Mouse (Mus musculus): ENCODE results near the gene Cdc25a. TPM values are rescaled to one million over a fixed set of nuclear protein-coding genes. Genes with fewer than 3 reads are reported as not detected.

The Cdc25a gene
- polyA plus RNA-seq, 1 experiment from 2014 or later: 31.3 TPM

- no peaks in the 10 kb centered on the region for H3K27me3 ChIP-seq (replicated peaks; ENCODE audit: control insufficient read depth, insufficient read depth, low read length)
- no peak overlapping the region for H3K4me2 ChIP-seq (ENCODE audit: low read depth, low read length)
- 78% methylated on average over 3 of the region's 3 CpGs for WGBS
These were observed 25.2 kb downstream of the Cdc25a start for GRCm38 (mm10) chr9:109900604-109901003.

DNA sequence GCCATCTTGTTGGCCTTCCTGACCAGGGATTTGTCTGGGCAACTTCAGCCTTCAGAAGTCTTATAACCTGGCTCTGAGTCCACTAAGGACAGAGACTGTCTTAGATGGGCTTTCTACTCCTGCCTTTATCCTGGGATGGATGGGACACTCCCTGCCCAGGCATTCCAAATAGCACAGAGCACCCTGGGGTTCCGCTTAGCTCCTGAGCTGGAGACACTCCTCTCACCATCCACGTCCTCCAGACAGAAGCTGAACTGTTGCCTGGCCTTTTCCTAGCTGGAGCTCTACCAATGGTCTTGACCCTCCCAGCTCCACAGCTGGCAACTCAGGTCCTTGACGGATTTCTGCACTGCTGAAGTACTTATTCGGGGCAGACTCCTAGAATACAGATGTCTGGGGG lies 26.9 kb downstream of the Cdc25a start:
- 60% methylated on average over 4 of the region's 4 CpGs for whole genome bisulfite sequencing
- ATAC-seq: no peak
- Histone ChIP-seq H3K4me3 (ENCODE audit: low read length) (no peak overlapping the region), H3K27ac (ENCODE audit: low read length) (no peak overlapping the region), H3K4me1 (ENCODE audit: control insufficient read depth, insufficient read depth, low read length) (peaks cover 9% of the 10 kb centered on the region), H3K4me2 (ENCODE audit: low read depth, low read length) (no peak overlapping the region), H3K9me3 (ENCODE audit: control insufficient read depth, low read length) (no peaks in the 10 kb centered on the region), H3K9ac (ENCODE audit: low read depth, low read length) (no peak overlapping the region), H3K27me3 (replicated peaks; ENCODE audit: control insufficient read depth, insufficient read depth, low read length) (no peaks in the 10 kb centered on the region), H3K36me3 (ENCODE audit: control insufficient read depth, insufficient read depth, low read length) (no peaks in the 10 kb centered on the region)

More at GRCm38 (mm10) chr9:109900604-109901003, 25.2 kb downstream of the Cdc25a start:
- Histone ChIP-seq H3K36me3 (ENCODE audit: control insufficient read depth, insufficient read depth, low read length) (no peaks in the 10 kb centered on the region), H3K4me1 (ENCODE audit: control insufficient read depth, insufficient read depth, low read length) (peaks cover 13% of the 10 kb centered on the region), H3K4me3 (ENCODE audit: low read length) (no peak overlapping the region), H3K9me3 (ENCODE audit: control insufficient read depth, low read length) (no peaks in the 10 kb centered on the region), H3K9ac (ENCODE audit: low read depth, low read length) (no peak overlapping the region), H3K27ac (ENCODE audit: low read length) (no peak overlapping the region)
- ATAC-seq: no peak

DNA sequence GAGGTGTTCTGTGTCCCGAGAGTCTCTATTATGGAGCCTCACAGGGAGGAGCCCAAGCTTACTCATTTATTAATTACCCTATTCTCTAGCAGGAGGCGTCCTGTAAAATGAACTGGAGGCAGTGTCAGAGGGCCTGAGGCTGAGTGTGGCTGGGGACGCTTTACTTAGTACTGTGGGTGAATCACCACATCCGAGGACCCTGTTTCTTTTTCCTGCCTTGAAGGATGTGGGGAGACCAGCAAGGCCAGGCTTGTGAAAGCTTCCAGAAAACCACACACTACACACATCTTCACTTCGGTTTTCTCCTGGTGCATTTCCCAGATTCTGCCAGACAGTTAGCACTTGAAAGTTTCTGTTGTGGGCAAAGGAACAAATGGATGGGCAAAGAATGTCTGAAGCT lies 27.4 kb downstream of the Cdc25a start:
- Histone ChIP-seq H3K4me3 (ENCODE audit: low read length) (no peak overlapping the region), H3K4me1 (ENCODE audit: control insufficient read depth, insufficient read depth, low read length) (peaks cover 13% of the 10 kb centered on the region), H3K4me2 (ENCODE audit: low read depth, low read length) (no peak overlapping the region), H3K27me3 (replicated peaks; ENCODE audit: control insufficient read depth, insufficient read depth, low read length) (no peaks in the 10 kb centered on the region), H3K9me3 (ENCODE audit: control insufficient read depth, low read length) (no peaks in the 10 kb centered on the region), H3K9ac (ENCODE audit: low read depth, low read length) (no peak overlapping the region), H3K27ac (ENCODE audit: low read length) (no peak overlapping the region), H3K36me3 (ENCODE audit: control insufficient read depth, insufficient read depth, low read length) (no peaks in the 10 kb centered on the region)
- WGBS: 59% methylated on average over 5 of the region's 5 CpGs
- no peak for ATAC-seq

DNA sequence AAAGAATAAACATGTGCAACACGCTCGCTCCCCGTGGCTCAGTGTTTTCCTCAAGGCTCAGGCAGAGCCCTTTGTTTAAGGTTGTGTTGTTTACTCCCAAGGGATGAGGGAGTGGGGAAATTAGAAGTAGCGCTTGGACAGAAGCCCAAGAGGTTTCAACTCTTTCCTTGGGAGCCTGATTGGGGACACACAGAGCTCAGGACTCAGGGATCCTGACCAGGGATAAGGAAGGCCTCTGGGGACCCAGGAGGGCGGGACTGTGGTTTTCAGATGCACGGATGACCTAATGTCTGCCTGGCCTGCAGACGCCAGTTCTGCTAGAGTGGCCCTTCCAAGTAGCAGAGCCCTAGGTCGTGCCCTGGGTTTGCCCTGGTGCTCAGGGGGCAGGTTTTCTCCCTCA lies 31.9 kb downstream of the Cdc25a start:
- Histone ChIP-seq H3K4me2 (ENCODE audit: low read depth, low read length) (no peak overlapping the region), H3K9ac (ENCODE audit: low read depth, low read length) (peak overlapping the region; percentile 20; the same call in 1 of the 2 replicates), H3K4me1 (ENCODE audit: control insufficient read depth, insufficient read depth, low read length) (0 out of 2 replicates have a peak, but pooled peaks cover 6% of the 10 kb centered on the region), H3K27me3 (replicated peaks; ENCODE audit: control insufficient read depth, insufficient read depth, low read length) (no peaks in the 10 kb centered on the region), H3K36me3 (ENCODE audit: control insufficient read depth, insufficient read depth, low read length) (no peaks in the 10 kb centered on the region), H3K4me3 (ENCODE audit: low read length) (no peak overlapping the region), H3K27ac (ENCODE audit: low read length) (0 out of 2 replicates have a peak overlapping the region, but pooled peaks have one; percentile 11), H3K9me3 (ENCODE audit: control insufficient read depth, low read length) (no peaks in the 10 kb centered on the region)
- ATAC-seq: peak; percentile 58
- 36% methylated on average over 8 of the region's 8 CpGs for WGBS

DNA sequence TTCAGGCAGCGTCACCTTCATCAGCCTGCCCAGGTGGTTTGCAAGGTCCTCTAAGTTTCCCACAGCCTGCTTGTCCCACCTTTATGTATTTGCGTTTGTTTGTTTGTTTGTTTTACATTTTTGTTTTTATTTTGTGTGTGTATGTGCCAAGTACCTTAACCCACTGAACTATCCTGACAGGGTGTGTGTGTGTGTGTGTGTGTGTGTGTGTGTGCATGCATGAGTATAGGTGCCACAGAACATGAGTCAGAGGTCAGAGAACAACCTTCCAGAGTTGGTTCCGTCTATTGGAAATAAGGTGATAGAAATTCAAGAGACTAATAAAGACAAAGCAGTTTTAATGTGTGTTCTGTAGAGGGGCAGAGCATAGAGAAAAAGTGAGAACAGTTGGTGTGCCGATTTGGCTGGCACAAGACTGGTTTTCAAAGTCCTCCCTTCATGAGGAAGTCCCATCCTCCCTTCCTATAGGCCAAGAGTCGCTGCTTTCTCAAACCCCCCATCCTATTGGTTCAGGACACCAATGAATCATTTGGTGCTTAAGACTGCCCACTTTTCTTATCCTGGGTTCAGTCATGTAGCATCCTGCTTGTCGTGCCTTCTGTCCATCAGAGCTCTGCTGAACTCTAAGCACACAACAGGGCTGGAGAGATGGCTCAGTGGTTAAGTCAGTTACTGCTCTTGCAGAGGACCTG lies 32.5 kb downstream of the Cdc25a start:
- Histone ChIP-seq H3K27me3 (replicated peaks; ENCODE audit: control insufficient read depth, insufficient read depth, low read length) (no peaks in the 10 kb centered on the region), H3K36me3 (ENCODE audit: control insufficient read depth, insufficient read depth, low read length) (no peaks in the 10 kb centered on the region), H3K4me1 (ENCODE audit: control insufficient read depth, insufficient read depth, low read length) (0 out of 2 replicates have a peak, but pooled peaks cover 6% of the 10 kb centered on the region), H3K9ac (ENCODE audit: low read depth, low read length) (peak overlapping the region; percentile 20; the same call in 1 of the 2 replicates), H3K9me3 (ENCODE audit: control insufficient read depth, low read length) (no peaks in the 10 kb centered on the region), H3K27ac (ENCODE audit: low read length) (0 out of 2 replicates have a peak overlapping the region, but pooled peaks have one; percentile 11), H3K4me2 (ENCODE audit: low read depth, low read length) (no peak overlapping the region), H3K4me3 (ENCODE audit: low read length) (no peak overlapping the region)
- WGBS: 71% methylated on average over 6 of the region's 6 CpGs
- ATAC-seq: peak; percentile 48

GRCm38 (mm10) chr9:109909102-109909501 lies 33.7 kb downstream of the Cdc25a start:
- Histone ChIP-seq H3K36me3 (ENCODE audit: control insufficient read depth, insufficient read depth, low read length) (no peaks in the 10 kb centered on the region), H3K9ac (ENCODE audit: low read depth, low read length) (no peak overlapping the region), H3K27me3 (replicated peaks; ENCODE audit: control insufficient read depth, insufficient read depth, low read length) (no peaks in the 10 kb centered on the region), H3K4me3 (ENCODE audit: low read length) (no peak overlapping the region), H3K4me2 (ENCODE audit: low read depth, low read length) (no peak overlapping the region), H3K4me1 (ENCODE audit: control insufficient read depth, insufficient read depth, low read length) (0 out of 2 replicates have a peak, but pooled peaks cover 6% of the 10 kb centered on the region), H3K27ac (ENCODE audit: low read length) (no peak overlapping the region), H3K9me3 (ENCODE audit: control insufficient read depth, low read length) (no peaks in the 10 kb centered on the region)
- 76% methylated on average over 8 of the region's 8 CpGs for WGBS
- no peak for ATAC-seq

DNA sequence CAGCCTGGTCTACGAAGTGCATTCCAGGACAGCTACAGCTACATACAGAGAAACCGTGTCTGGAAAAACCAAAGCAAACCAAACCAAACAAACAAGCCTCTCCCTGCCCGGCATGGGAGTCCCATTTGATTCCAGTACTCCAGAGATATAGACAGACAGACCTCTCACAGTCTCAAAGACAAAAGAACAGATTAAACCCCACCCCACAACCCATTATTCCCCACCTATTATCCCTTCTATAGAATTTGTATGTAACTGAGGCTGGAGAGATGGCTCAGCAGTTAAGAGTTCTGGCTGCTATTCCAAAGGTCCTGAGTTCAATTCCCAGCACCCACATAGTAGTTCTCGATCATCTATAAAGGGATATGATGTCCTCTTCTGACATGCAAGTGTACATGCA lies 34.5 kb downstream of the Cdc25a start:
- 0 out of 2 replicates have a peak, but pooled peaks cover 6% of the 10 kb centered on the region for H3K4me1 ChIP-seq (ENCODE audit: control insufficient read depth, insufficient read depth, low read length)
- no peaks in the 10 kb centered on the region for H3K9me3 ChIP-seq (ENCODE audit: control insufficient read depth, low read length)
- no peak overlapping the region for H3K4me2 ChIP-seq (ENCODE audit: low read depth, low read length)
- WGBS: 95% methylated on average over 4 of the region's 4 CpGs
- ATAC-seq: no peak
- H3K27ac ChIP-seq (ENCODE audit: low read length): no peak overlapping the region
- H3K9ac ChIP-seq (ENCODE audit: low read depth, low read length): no peak overlapping the region
- H3K4me3 ChIP-seq (ENCODE audit: low read length): no peak overlapping the region
- H3K36me3 ChIP-seq (ENCODE audit: control insufficient read depth, insufficient read depth, low read length): no peaks in the 10 kb centered on the region
- H3K27me3 ChIP-seq (replicated peaks; ENCODE audit: control insufficient read depth, insufficient read depth, low read length): no peaks in the 10 kb centered on the region

DNA sequence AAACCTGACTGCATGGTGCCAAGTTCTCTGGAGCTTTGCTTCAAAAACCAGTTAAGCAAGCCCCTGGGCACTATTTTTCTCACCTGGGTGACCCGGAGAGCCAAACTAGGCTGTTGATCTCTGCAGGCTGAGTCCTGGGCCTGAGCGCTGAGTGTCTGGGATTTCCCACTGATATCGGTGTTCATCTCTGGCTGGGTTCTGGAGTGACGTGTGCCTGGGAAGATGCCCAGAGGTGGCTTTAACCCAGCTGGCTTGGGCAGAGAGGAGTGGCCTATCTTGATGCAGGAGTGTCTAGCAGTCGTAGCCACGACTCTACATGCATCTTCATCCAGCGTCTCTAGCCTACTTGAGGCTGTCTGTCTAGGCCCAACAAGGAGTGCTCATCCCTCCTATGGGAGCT lies 36.4 kb downstream of the Cdc25a start:
- Histone ChIP-seq H3K9ac (ENCODE audit: low read depth, low read length) (no peak overlapping the region), H3K27ac (ENCODE audit: low read length) (no peak overlapping the region), H3K4me2 (ENCODE audit: low read depth, low read length) (no peak overlapping the region), H3K27me3 (replicated peaks; ENCODE audit: control insufficient read depth, insufficient read depth, low read length) (no peaks in the 10 kb centered on the region), H3K4me3 (ENCODE audit: low read length) (no peak overlapping the region), H3K9me3 (ENCODE audit: control insufficient read depth, low read length) (no peaks in the 10 kb centered on the region), H3K4me1 (ENCODE audit: control insufficient read depth, insufficient read depth, low read length) (0 out of 2 replicates have a peak, but pooled peaks cover 6% of the 10 kb centered on the region), H3K36me3 (ENCODE audit: control insufficient read depth, insufficient read depth, low read length) (no peaks in the 10 kb centered on the region)
- no peak for ATAC-seq
- WGBS: 87% methylated on average over 7 of the region's 7 CpGs

- Histone ChIP-seq H3K9me3 (ENCODE audit: control insufficient read depth, low read length) (no peaks in the 10 kb centered on the region), H3K4me1 (ENCODE audit: control insufficient read depth, insufficient read depth, low read length) (no peaks in the 10 kb centered on the region), H3K4me3 (ENCODE audit: low read length) (no peak overlapping the region), H3K36me3 (ENCODE audit: control insufficient read depth, insufficient read depth, low read length) (no peaks in the 10 kb centered on the region), H3K9ac (ENCODE audit: low read depth, low read length) (no peak overlapping the region), H3K27ac (ENCODE audit: low read length) (no peak overlapping the region), H3K27me3 (replicated peaks; ENCODE audit: control insufficient read depth, insufficient read depth, low read length) (no peaks in the 10 kb centered on the region), H3K4me2 (ENCODE audit: low read depth, low read length) (no peak overlapping the region)
- 52% methylated on average over 4 of the region's 4 CpGs for WGBS
- ATAC-seq: 0 out of 2 replicates have a peak, but pooled peaks have one; percentile 28
These were observed 39.0 kb downstream of the Cdc25a start for GRCm38 (mm10) chr9:109914269-109914926.
